Mouse (Mus musculus): ENCODE measurements at regions not wholly inside any gene's neighbourhood (a gene's known extent, or its start where the extent isn't known, plus 50 kb on each side); places are given as distances from the start of the nearest gene placed in this dataset.
A peak's percentile ranks its signal among the peaks of the same experiment; 100 is the strongest.

- in situ Hi-C loops (cut with MboI; ENCODE audit: low sequenced_read_pairs in 2 of 2, unreplicated experiment in 2 of 2) = no loop called here
- no peaks in the 10 kb centered on the region for H3K4me1 ChIP-seq (ENCODE audit: control insufficient read depth in 2 of 2, insufficient read depth in 2 of 2, low read length in 2 of 2, poor library complexity in 1 of 2)
- DNase-seq (ENCODE audit: low read depth, low spot score) = no peak
Observed at GRCm38 (mm10) chr11:90099178-90099577, 69.0 kb downstream of the Tmem100 start.

DNA sequence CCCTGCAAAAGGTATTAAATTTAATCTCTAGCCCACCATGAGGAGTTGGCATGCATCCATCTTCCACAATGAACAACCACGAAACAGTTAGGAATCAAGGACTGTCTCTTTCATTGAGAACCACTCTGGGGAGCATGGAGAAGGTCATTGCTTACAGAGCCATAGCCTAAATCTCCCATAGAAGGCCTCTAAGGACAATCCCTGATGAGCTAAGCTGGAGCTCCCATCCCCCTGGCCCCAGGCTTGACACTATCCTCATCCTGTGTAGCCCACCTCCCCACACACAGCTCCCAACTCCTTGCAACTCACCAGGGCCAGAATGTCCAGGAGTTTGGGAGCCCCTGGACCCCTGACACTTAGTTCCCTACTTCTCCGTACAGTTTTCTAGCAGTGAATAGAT, 70.0 kb downstream of the Tmem100 start:
- DNase-seq (ENCODE audit: low read depth, low spot score) = no peak
- in situ Hi-C loops (cut with MboI; ENCODE audit: low sequenced_read_pairs in 2 of 2, unreplicated experiment in 2 of 2) = no loop called here
- no peak overlapping the region for H3K9ac ChIP-seq (ENCODE audit: insufficient read depth, low read depth, low read length, poor library complexity, severe bottlenecking)
- no peak overlapping the region for H3K4me3 ChIP-seq (ENCODE audit: insufficient read depth in 1 of 2, low read depth in 1 of 2, low read length in 2 of 2, poor library complexity in 1 of 2, severe bottlenecking in 1 of 2)
- no peaks in the 10 kb centered on the region for H3K36me3 ChIP-seq (ENCODE audit: control insufficient read depth, insufficient read depth, low read length, poor library complexity, severe bottlenecking)
- no peaks in the 10 kb centered on the region for H3K9me3 ChIP-seq (ENCODE audit: control insufficient read depth, insufficient read depth, low read depth, low read length)
- no peak for TF ChIP-seq HCFC1 (IDR thresholded peaks at IDR 0.05; ENCODE audit: borderline replicate concordance, insufficient read depth, low read length)
- no peak for TF ChIP-seq ZNF384 (IDR thresholded peaks at IDR 0.05; ENCODE audit: low read depth, low read length)
- no peak for TF ChIP-seq MAFK (IDR thresholded peaks at IDR 0.05; ENCODE audit: insufficient read depth, low read depth, low read length)
- TF ChIP-seq ZC3H11A (IDR thresholded peaks at IDR 0.05; ENCODE audit: borderline replicate concordance, low read depth, low read length) = no peak
- TF ChIP-seq CHD2 (IDR thresholded peaks at IDR 0.05; ENCODE audit: low read depth, low read length) = no peak
- no peak overlapping the region for H3K27ac ChIP-seq (ENCODE audit: insufficient read depth, low read depth, low read length, poor library complexity, severe bottlenecking)
- H3K4me1 ChIP-seq (ENCODE audit: control insufficient read depth in 2 of 2, insufficient read depth in 2 of 2, low read length in 2 of 2, poor library complexity in 1 of 2) = no peaks in the 10 kb centered on the region

More at GRCm38 (mm10) chr11:90099178-90099577, 69.0 kb downstream of the Tmem100 start:
- Histone ChIP-seq H3K9ac (ENCODE audit: insufficient read depth, low read depth, low read length, poor library complexity, severe bottlenecking) (no peak overlapping the region), H3K4me3 (ENCODE audit: insufficient read depth in 1 of 2, low read depth in 1 of 2, low read length in 2 of 2, poor library complexity in 1 of 2, severe bottlenecking in 1 of 2) (no peak overlapping the region), H3K36me3 (ENCODE audit: control insufficient read depth, insufficient read depth, low read length, poor library complexity, severe bottlenecking) (no peaks in the 10 kb centered on the region), H3K9me3 (ENCODE audit: control insufficient read depth, insufficient read depth, low read depth, low read length) (no peaks in the 10 kb centered on the region), H3K27ac (ENCODE audit: insufficient read depth, low read depth, low read length, poor library complexity, severe bottlenecking) (no peak overlapping the region)
- TF ChIP-seq CHD2 (IDR thresholded peaks at IDR 0.05; ENCODE audit: low read depth, low read length) (no peak), ZNF384 (IDR thresholded peaks at IDR 0.05; ENCODE audit: low read depth, low read length) (no peak), HCFC1 (IDR thresholded peaks at IDR 0.05; ENCODE audit: borderline replicate concordance, insufficient read depth, low read length) (no peak), MAFK (IDR thresholded peaks at IDR 0.05; ENCODE audit: insufficient read depth, low read depth, low read length) (no peak), ZC3H11A (IDR thresholded peaks at IDR 0.05; ENCODE audit: borderline replicate concordance, low read depth, low read length) (no peak)

DNA sequence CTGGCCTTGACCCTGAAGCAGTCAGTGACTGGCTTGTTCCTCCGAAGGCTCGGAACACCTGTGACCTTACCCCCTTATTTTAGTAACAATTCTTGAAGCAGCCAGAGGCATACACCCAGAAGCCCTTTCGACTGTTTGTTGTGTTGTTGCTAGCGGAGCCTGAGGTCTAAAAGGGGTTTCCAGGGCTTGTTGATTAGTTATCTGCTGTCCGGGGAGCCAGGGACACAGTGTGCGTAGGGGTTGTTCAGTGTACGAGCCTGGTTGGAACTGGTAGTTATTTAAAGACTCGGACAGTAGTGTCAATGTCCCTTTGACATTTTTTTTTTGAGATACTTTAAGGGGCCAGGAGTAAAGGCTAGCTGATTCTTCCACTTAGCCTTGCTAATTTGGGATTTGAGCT, 71.1 kb downstream of the Tmem100 start:
- Histone ChIP-seq H3K4me1 (ENCODE audit: control insufficient read depth in 2 of 2, insufficient read depth in 2 of 2, low read length in 2 of 2, poor library complexity in 1 of 2) (no peaks in the 10 kb centered on the region), H3K27ac (ENCODE audit: insufficient read depth, low read depth, low read length, poor library complexity, severe bottlenecking) (no peak overlapping the region), H3K9me3 (ENCODE audit: control insufficient read depth, insufficient read depth, low read depth, low read length) (no peaks in the 10 kb centered on the region), H3K36me3 (ENCODE audit: control insufficient read depth, insufficient read depth, low read length, poor library complexity, severe bottlenecking) (no peaks in the 10 kb centered on the region), H3K9ac (ENCODE audit: insufficient read depth, low read depth, low read length, poor library complexity, severe bottlenecking) (no peak overlapping the region), H3K4me3 (ENCODE audit: insufficient read depth in 1 of 2, low read depth in 1 of 2, low read length in 2 of 2, poor library complexity in 1 of 2, severe bottlenecking in 1 of 2) (no peak overlapping the region)
- no peak for DNase-seq (ENCODE audit: low read depth, low spot score)
- in situ Hi-C loops (cut with MboI; ENCODE audit: low sequenced_read_pairs in 2 of 2, unreplicated experiment in 2 of 2) = no loop called here
- TF ChIP-seq MAFK (IDR thresholded peaks at IDR 0.05; ENCODE audit: insufficient read depth, low read depth, low read length) = no peak
- peak; percentile 45; the same call in 1 of the 2 replicates for TF ChIP-seq ZNF384 (IDR thresholded peaks at IDR 0.05; ENCODE audit: low read depth, low read length)

GRCm38 (mm10) chr11:90106063-90106798, 76.1 kb downstream of the Tmem100 start:
- H3K27ac ChIP-seq (ENCODE audit: insufficient read depth, low read depth, low read length, poor library complexity, severe bottlenecking) = no peak overlapping the region
- H3K4me1 ChIP-seq (ENCODE audit: control insufficient read depth in 2 of 2, insufficient read depth in 2 of 2, low read length in 2 of 2, poor library complexity in 1 of 2) = peaks cover 2% of the 10 kb centered on the region in 2 experiments; a peak in 2 of 4 replicates
- DNase-seq (ENCODE audit: low read depth, low spot score) = peak; percentile 29
- no peak overlapping the region for H3K4me3 ChIP-seq (ENCODE audit: insufficient read depth in 1 of 2, low read depth in 1 of 2, low read length in 2 of 2, poor library complexity in 1 of 2, severe bottlenecking in 1 of 2)
- no peaks in the 10 kb centered on the region for H3K36me3 ChIP-seq (ENCODE audit: control insufficient read depth, insufficient read depth, low read length, poor library complexity, severe bottlenecking)
- TF ChIP-seq HCFC1 (IDR thresholded peaks at IDR 0.05; ENCODE audit: borderline replicate concordance, insufficient read depth, low read length) = no peak
- TF ChIP-seq ZC3H11A (IDR thresholded peaks at IDR 0.05; ENCODE audit: borderline replicate concordance, low read depth, low read length) = no peak
- TF ChIP-seq CHD2 (IDR thresholded peaks at IDR 0.05; ENCODE audit: low read depth, low read length) = no peak
- no peak for TF ChIP-seq ZNF384 (IDR thresholded peaks at IDR 0.05; ENCODE audit: low read depth, low read length)
- no peak for TF ChIP-seq MAFK (IDR thresholded peaks at IDR 0.05; ENCODE audit: insufficient read depth, low read depth, low read length)
- in situ Hi-C loops (cut with MboI; ENCODE audit: low sequenced_read_pairs in 2 of 2, unreplicated experiment in 2 of 2) = no loop called here
- no peaks in the 10 kb centered on the region for H3K9me3 ChIP-seq (ENCODE audit: control insufficient read depth, insufficient read depth, low read depth, low read length)
- no peak overlapping the region for H3K9ac ChIP-seq (ENCODE audit: insufficient read depth, low read depth, low read length, poor library complexity, severe bottlenecking)

Measured in ES-E14 (cell line).